Mouse (Mus musculus) hindbrain, embryonic 14.5 days (tissue): ENCODE data around the gene Gm156. TPM values are rescaled to one million over a fixed set of nuclear protein-coding genes. Genes with fewer than 3 reads are reported as not detected.
"Not testable (repeated sequence)": the region's sequence is repeated elsewhere in the genome, so short reads cannot be mapped to it uniquely, and the experiment has no call there.

ENCODE experiments used
- ATAC-seq: fragments of 200-750 bp; cut with Nextera tagmentation; 2 replicates; pipeline ENCODE4 v1.8.0; 2017; ENCODE audit warnings: moderate number of reproducible peaks, mild to moderate bottlenecking, moderate TSS enrichment, moderate library complexity; ENCODE audit not compliant: low FRiP score
- DNase-seq: peaks from one replicate; pipeline ENCODE4 v3.0.0-alpha.2; 2015; ENCODE audit warnings: low spot score
- H3K27ac ChIP-seq: fragments of 300-500 bp; sonication (generic); 2 replicates; pipeline ENCODE4 v1.5.1; 2014; ENCODE audit warnings: mild to moderate bottlenecking, moderate library complexity
- H3K27me3 ChIP-seq: fragments of 300-500 bp; sonication (generic); 2 replicates; pipeline ENCODE4 v1.6.1; 2014; ENCODE audit warnings: mild to moderate bottlenecking, low read length, mixed read lengths; ENCODE audit not compliant: control insufficient read depth, insufficient read depth
- H3K36me3 ChIP-seq: fragments of 300-500 bp; sonication (generic); replicated peaks from 2 replicates; pipeline ENCODE4 v1.6.1; 2014; ENCODE audit not compliant: control insufficient read depth, insufficient read depth
- H3K4me1 ChIP-seq: fragments of 300-500 bp; sonication (generic); replicated peaks from 2 replicates; pipeline ENCODE4 v1.6.1; 2014; ENCODE audit warnings: antibody characterized with exemption, low read length, mixed read lengths; ENCODE audit not compliant: control insufficient read depth, insufficient read depth
- H3K4me2 ChIP-seq: fragments of 300-500 bp; sonication (generic); replicated peaks from 2 replicates; pipeline ENCODE4 v1.6.1; 2014; ENCODE audit warnings: mild to moderate bottlenecking, moderate library complexity
- H3K4me3 ChIP-seq: fragments of 300-500 bp; sonication (generic); replicated peaks from 2 replicates; pipeline ENCODE4 v1.5.1; 2014; ENCODE audit warnings: mild to moderate bottlenecking, low read length
- H3K9ac ChIP-seq: fragments of 300-500 bp; sonication (generic); 2 replicates; pipeline ENCODE4 v1.6.1; 2014
- H3K9me3 ChIP-seq: fragments of 300-500 bp; sonication (generic); 2 replicates; pipeline ENCODE4 v1.6.1; 2016; ENCODE audit warnings: low read length; ENCODE audit not compliant: control insufficient read depth
- WGBS: fragments of 180-500 bp; shearing (Covaris S2); extraction: QIAGEN DNeasy Blood & Tissue Kit; methylation state at CpG from one replicate; pipeline ENCODE4 v1.1.7; 2014; 5-methylcytosine and 5-hydroxymethylcytosine counted together
- polyA plus RNA-seq: library from polyadenylated mRNA; unstranded; fragments of >200 nt; fragmentation: Nextera tagmentation; extraction: Ambion mirVana; gene quantifications from 2 replicates; pipeline ENCODE4 v1.2.1, GENCODE M21; 2014

The Gm156 gene
- not detected in 2 replicates for polyA plus RNA-seq

DNA sequence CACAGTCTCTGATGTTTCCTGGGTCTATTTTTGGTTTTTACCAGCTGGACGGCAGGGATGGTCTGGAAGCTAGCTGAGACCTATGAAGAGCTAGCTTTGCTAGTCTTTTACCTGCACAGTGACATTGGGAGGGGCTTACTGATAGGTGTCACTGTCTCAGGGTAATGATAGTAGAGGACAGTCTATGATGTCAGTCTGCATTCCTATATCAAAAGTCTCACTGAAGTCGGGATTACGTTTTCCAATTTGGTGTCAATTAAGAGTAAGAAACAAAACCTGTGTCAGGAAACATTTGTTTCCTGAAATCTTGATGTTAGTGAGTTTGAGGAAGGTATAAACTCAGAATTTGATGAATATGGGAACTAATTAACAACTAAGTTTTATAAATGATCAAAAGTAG lies at the start of gene Gm156:
Gene Gm156 (minus strand): TSS at position 101 of the 400 bp plus-strand sequence.
- not testable (repeated sequence) for H3K36me3 ChIP-seq, H3K4me3 ChIP-seq, H3K4me1 ChIP-seq, H3K9me3 ChIP-seq, H3K4me2 ChIP-seq, DNase-seq, H3K27ac ChIP-seq, ATAC-seq, H3K27me3 ChIP-seq, H3K9ac ChIP-seq
- WGBS = 94% methylated on average over 3 of the region's 3 CpGs

DNA sequence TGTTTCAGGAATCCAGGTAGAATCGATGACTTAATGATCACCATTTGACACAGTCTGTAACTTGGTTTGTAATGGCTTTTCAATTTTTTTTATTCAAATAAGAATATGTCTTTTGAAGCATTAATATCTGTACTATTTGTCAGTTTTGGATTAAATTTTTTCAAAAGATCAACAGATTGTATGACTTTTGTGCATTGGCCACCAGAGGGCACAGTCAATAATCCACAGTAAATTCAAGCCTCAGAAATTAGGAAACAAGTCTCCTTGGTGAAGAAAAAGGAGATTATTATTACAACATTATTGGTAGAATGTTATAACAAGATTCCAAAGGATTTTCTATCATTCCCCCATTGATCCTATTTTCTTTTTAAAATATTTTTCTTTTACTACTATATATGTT lies 41.5 kb upstream of the Gm156 start:
- no peak overlapping the region for H3K4me2 ChIP-seq
- DNase-seq (no peak), ATAC-seq (no peak)
- H3K36me3 ChIP-seq = no peaks in the 10 kb centered on the region
- H3K27ac ChIP-seq = no peak overlapping the region
- no peak overlapping the region for H3K9ac ChIP-seq
- H3K9me3 ChIP-seq = peaks cover 19% of the 10 kb centered on the region; the same call in 1 of the 2 replicates
- no peaks in the 10 kb centered on the region for H3K4me1 ChIP-seq
- H3K27me3 ChIP-seq = no peaks in the 10 kb centered on the region
- WGBS = 89% methylated on average over 1 of the region's 1 CpGs
- no peak overlapping the region for H3K4me3 ChIP-seq

DNA sequence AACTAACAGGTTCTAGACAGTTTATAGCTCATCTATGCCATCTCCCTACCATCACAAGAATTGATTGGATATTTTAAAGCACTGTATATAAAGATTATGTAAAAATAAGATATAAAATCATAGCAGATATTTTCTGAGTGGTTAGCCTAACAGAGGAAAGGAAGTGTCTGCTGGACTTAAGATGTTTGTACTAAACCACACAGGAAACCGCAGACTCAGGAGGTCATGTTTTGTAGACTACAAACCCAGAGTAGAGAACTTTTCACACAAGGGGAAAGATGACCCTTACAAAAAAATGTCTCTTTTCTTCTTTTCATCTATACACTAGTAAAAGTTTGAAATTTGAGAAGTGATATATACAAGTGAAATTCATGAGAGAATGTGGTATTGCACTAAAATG lies 39.9 kb upstream of the Gm156 start:
- Histone ChIP-seq H3K36me3 (no peaks in the 10 kb centered on the region), H3K4me1 (no peaks in the 10 kb centered on the region), H3K4me2 (no peak overlapping the region), H3K9ac (no peak overlapping the region), H3K27ac (no peak overlapping the region), H3K9me3 (peaks cover 21% of the 10 kb centered on the region; the same call in 1 of the 2 replicates), H3K4me3 (no peak overlapping the region), H3K27me3 (no peaks in the 10 kb centered on the region)
- no peak for ATAC-seq
- DNase-seq = no peak
- WGBS = 90% methylated on average over 1 of the region's 1 CpGs

DNA sequence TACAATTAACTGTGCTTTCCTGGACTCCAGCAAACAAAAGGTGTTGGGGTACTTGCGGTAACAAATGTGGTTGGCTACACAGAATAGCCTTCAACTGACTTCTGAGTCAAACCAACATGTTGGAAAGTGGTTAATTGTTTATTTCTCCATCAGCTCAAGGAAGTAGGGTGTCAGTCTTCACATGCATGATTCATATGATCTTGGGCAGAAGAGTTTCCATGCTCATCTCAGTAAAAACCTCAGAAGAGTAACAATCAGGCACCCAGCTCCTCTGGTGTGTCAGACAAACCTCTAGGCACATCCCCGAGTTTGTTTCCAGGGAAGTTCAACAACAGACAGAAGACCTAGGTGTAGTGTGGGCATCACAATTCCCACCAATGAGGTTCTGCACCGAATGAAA lies 33.7 kb upstream of the Gm156 start:
- Histone ChIP-seq H3K27ac (no peak overlapping the region), H3K9me3 (peaks cover 8% of the 10 kb centered on the region; the same call in 1 of the 2 replicates), H3K27me3 (no peaks in the 10 kb centered on the region), H3K4me2 (no peak overlapping the region), H3K36me3 (no peaks in the 10 kb centered on the region), H3K9ac (no peak overlapping the region), H3K4me1 (no peaks in the 10 kb centered on the region), H3K4me3 (no peak overlapping the region)
- no peak for ATAC-seq
- DNase-seq = no peak
- WGBS = 63% methylated on average over 3 of the region's 3 CpGs

DNA sequence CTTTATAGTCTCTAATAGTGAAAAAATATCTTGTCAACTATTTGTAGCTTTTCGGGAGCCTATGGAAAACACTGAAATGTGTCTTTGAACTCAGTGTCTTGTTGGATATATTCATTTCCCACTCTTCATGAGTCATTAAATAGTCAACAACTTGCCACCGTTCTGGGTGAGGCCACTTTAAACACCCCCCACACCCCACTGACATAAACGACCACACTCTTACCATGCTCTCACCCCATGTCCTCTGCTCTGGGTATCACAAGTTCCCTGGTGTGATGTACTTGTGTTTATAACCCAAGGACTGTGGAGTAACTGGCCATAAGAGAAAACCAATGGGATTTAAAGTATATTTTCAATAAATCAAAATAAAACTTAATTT lies 36.4 kb downstream of the Gm156 start:
- no peaks in the 10 kb centered on the region for H3K4me1 ChIP-seq
- H3K4me3 ChIP-seq = no peak overlapping the region
- H3K9ac ChIP-seq = no peak overlapping the region
- no peak overlapping the region for H3K27ac ChIP-seq
- no peak for ATAC-seq
- no peaks in the 10 kb centered on the region for H3K36me3 ChIP-seq
- no peaks in the 10 kb centered on the region for H3K9me3 ChIP-seq
- 83% methylated on average over 3 of the region's 3 CpGs for WGBS
- no peak overlapping the region for H3K4me2 ChIP-seq
- H3K27me3 ChIP-seq = no peaks in the 10 kb centered on the region
- DNase-seq = no peak

DNA sequence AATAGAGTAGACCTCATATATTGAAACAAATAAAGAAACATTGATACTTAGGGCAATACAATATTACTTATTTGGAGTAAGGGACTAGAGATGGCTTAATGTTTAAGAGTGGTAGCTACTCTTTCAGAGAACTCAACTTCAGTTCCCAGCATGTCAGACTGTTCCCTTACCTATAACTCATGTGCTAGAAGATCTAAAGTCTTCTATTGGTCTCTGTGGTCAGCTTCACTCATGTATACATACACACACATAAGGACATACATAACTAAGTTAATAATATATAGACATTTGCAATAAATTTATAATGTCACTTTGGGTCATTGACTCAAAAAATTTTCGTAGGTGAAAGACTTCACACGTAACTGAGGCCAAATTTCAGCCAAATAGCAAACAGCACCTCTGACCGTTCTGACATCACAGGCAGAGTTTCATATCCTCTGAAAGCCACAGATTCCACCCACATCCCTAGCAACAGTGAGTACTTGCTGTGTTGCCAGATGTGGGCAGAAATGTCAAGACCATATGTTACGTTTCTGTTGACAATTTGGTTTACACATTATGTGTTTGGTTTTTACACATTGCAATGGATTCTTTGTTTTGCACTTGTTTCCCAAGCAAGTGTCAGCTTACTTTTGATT lies 36.9 kb downstream of the Gm156 start:
- Histone ChIP-seq H3K27me3 (no peaks in the 10 kb centered on the region), H3K9me3 (no peaks in the 10 kb centered on the region), H3K36me3 (no peaks in the 10 kb centered on the region), H3K4me3 (no peak overlapping the region), H3K4me1 (no peaks in the 10 kb centered on the region), H3K9ac (no peak overlapping the region), H3K4me2 (no peak overlapping the region), H3K27ac (no peak overlapping the region)
- WGBS = 85% methylated on average over 4 of the region's 4 CpGs
- DNase-seq = no peak
- ATAC-seq = no peak

DNA sequence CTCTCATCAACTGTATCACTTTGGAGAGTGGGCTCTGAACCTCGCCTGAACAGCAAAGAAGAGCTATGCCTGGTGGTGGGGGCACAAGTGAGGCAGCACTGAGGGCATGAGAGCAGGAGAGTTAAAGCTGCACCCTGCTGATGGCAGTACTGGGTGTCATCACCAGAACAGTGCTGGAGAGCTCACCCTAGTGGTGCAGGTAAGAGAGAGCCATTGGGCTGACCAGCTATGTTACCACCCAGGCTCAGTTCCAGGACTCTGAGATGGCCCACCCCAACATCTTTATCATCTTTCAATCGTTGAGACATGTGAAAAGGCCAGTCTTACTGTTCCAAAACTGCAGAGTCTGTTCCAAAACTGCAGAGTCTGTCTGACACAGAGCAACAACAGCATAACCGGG lies 37.9 kb downstream of the Gm156 start:
- Histone ChIP-seq H3K9ac (no peak overlapping the region), H3K36me3 (no peaks in the 10 kb centered on the region), H3K27me3 (no peaks in the 10 kb centered on the region), H3K4me2 (no peak overlapping the region), H3K27ac (no peak overlapping the region), H3K4me1 (no peaks in the 10 kb centered on the region), H3K4me3 (no peak overlapping the region), H3K9me3 (no peaks in the 10 kb centered on the region)
- ATAC-seq (no peak), DNase-seq (no peak)
- WGBS = 67% methylated on average over 3 of the region's 3 CpGs

DNA sequence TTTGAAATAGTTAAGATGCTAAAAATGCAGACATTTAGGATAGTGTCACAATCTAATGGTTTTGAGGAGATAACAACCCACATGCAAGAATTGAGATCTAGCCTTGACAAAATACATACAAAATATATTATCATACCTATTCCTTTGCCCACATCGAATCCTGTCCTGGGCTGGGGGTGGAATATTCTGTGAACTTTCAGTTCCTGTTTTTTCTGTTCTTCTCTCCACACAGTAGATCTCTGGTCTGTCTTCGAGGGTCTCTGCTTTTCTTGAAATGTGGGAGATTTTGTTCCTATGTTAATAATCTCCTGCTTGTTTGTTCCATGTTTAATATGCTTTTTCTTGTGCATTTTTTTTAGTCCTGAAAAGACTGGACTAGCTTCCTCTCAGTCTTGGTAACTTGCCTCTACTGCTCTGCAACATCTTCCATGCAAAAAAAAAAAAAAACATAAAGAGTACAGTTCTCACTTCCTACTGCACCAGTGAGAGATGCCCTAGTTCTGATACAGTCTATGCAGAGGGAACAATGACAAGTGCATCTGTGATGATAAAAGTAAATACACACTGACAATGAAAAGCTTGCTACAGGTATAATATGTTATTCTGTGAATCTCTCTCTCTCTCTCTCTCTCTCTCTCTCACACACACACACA lies 43.9 kb downstream of the Gm156 start, which contains the start of gene Klri2:
Gene Klri2 (minus strand): TSS at position 416 of the 653 bp plus-strand sequence.
- H3K4me3 ChIP-seq = no peak within 1 kb of the TSS
- H3K9me3 ChIP-seq = no peaks in the 10 kb centered on the region
- ATAC-seq (no peak), DNase-seq (no peak)
- H3K9ac ChIP-seq = no peak within 1 kb of the TSS
- no peaks in the 10 kb centered on the region for H3K27me3 ChIP-seq
- 70% methylated on average over 2 of the region's 2 CpGs for WGBS
- no peak within 1 kb of the TSS for H3K27ac ChIP-seq
- H3K4me2 ChIP-seq = no peak within 1 kb of the TSS
- no peaks in the 10 kb centered on the region for H3K36me3 ChIP-seq
- H3K4me1 ChIP-seq = no peaks in the 10 kb centered on the region

DNA sequence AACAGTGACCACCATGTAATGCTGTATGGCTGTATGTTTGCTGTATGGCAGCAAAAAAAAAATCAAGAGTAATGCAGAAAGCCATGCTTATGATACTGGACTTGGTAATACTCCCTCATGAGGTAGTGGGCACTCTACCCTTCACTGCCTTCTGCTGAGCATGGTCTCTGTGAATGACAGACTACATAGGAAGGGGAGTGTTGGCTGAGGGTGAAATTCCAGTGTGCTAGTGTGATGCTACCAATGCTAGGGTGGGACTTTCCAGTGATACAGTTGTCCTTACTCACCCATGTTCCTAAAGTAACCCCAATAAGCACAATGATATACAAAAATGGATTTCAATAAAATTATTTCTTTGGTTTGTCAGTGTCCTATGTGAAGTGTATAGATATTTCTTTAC lies 47.7 kb downstream of the Gm156 start:
- no peak for DNase-seq
- no peaks in the 10 kb centered on the region for H3K36me3 ChIP-seq

More for the DNA sequence above, 47.7 kb downstream of the Gm156 start:
- Histone ChIP-seq H3K27me3 (no peaks in the 10 kb centered on the region), H3K4me1 (no peaks in the 10 kb centered on the region), H3K4me2 (no peak overlapping the region), H3K27ac (no peak overlapping the region), H3K9ac (no peak overlapping the region), H3K4me3 (no peak overlapping the region), H3K9me3 (no peaks in the 10 kb centered on the region)
- no peak for ATAC-seq
